7 mouse cellular contexts compared by ENCODE assay signal in genomic region chr14:20478385-20478784, GRCm38 (mm10). TPM values are rescaled to one million over a fixed set of nuclear protein-coding genes. Genes with fewer than 3 reads are reported as not detected.
DNase-seq lines count a peak whose midpoint lies in the region; ATAC-seq and TF ChIP-seq lines count a peak whose summit lies in the region.

No protein-coding gene starts in this region.

- TF ChIP-seq CTCF in layer of hippocampus, adult 2 months (conservative IDR thresholded peaks at IDR 0.05): no peak
- no peak for TF ChIP-seq CTCF in intestine, postnatal 0 days (IDR thresholded peaks at IDR 0.05; ENCODE audit: low read depth)

- H3K4me3 ChIP-seq in layer of hippocampus, adult 2 months: peak overlapping the region; percentile 71
- H3K4me3 ChIP-seq in intestine, postnatal 0 days (ENCODE audit: low read depth, low read length): peak overlapping the region; percentile 72
- H3K4me3 ChIP-seq in stomach, embryonic 14.5 days (ENCODE audit: low read depth, low read length): peak overlapping the region; percentile 70

- H3K27ac ChIP-seq in layer of hippocampus, adult 2 months: peak overlapping the region; percentile 29; the same call in 1 of the 2 replicates
- peak overlapping the region; percentile 88 for H3K27ac ChIP-seq in intestine, postnatal 0 days (ENCODE audit: low read depth, low read length)
- H3K27ac ChIP-seq in stomach, embryonic 14.5 days (ENCODE audit: low read length): peak overlapping the region; percentile 68; the same call in 1 of the 2 replicates

- H3K36me3 ChIP-seq in intestine, postnatal 0 days (ENCODE audit: control insufficient read depth, insufficient read depth): 0 out of 2 replicates have a peak, but pooled peaks cover 5% of the 10 kb centered on the region
- H3K36me3 ChIP-seq in stomach, embryonic 14.5 days (ENCODE audit: control insufficient read depth, insufficient read depth, low read length): no peaks in the 10 kb centered on the region

- WGBS in intestine, postnatal 0 days: 18% methylated on average over 3 of the region's 3 CpGs
- WGBS in stomach, embryonic 14.5 days: 23% methylated on average over 3 of the region's 3 CpGs

- H3K27me3 ChIP-seq in intestine, postnatal 0 days (replicated peaks; ENCODE audit: control insufficient read depth, insufficient read depth, low read length): no peaks in the 10 kb centered on the region
- H3K27me3 ChIP-seq in stomach, embryonic 14.5 days (ENCODE audit: control insufficient read depth, insufficient read depth, low read length): no peaks in the 10 kb centered on the region

- no peaks in the 10 kb centered on the region for H3K4me1 ChIP-seq in intestine, postnatal 0 days (replicated peaks; ENCODE audit: control insufficient read depth, insufficient read depth, low read length)
- H3K4me1 ChIP-seq in stomach, embryonic 14.5 days (ENCODE audit: control insufficient read depth, insufficient read depth, low read length): peaks cover 5% of the 10 kb centered on the region; the same call in 1 of the 2 replicates

- no peak overlapping the region for H3K9ac ChIP-seq in intestine, postnatal 0 days (ENCODE audit: low read depth, low read length)
- H3K9ac ChIP-seq in stomach, embryonic 14.5 days (replicated peaks; ENCODE audit: low read depth, low read length): 0 out of 2 replicates have a peak overlapping the region, but pooled peaks have one; percentile 48

- peak overlapping the region; percentile 83 for H3K4me2 ChIP-seq in intestine, postnatal 0 days (replicated peaks; ENCODE audit: low read depth)
- H3K4me2 ChIP-seq in stomach, embryonic 14.5 days (replicated peaks; ENCODE audit: low read depth, low read length): peak overlapping the region; percentile 80

- DNase-seq in layer of hippocampus, adult 2 months (ENCODE audit: low spot score in 2 of 2): no peak
- no peak for DNase-seq in layer of hippocampus, postnatal 36 days
- DNase-seq in ovary, postnatal 14 days (ENCODE audit: low spot score): no peak
- DNase-seq in left cerebral cortex, postnatal 25 days (ENCODE audit: low spot score in 2 of 2): no peak

- intact Hi-C loops in left cerebral cortex, postnatal 25 days (cut with DNase I): no loop called here

- ATAC-seq in common myeloid progenitor, adult 5-6 weeks (replicated peaks; ENCODE audit: low read depth, poor library complexity, severe bottlenecking): peak; percentile 4; the same call in 1 of the 2 replicates
- ATAC-seq in intestine, postnatal 0 days: peak; percentile 59
- ATAC-seq in stomach, embryonic 14.5 days (ENCODE audit: insufficient number of reproducible peaks, insufficient read depth, low FRiP score, low read depth): 0 out of 2 replicates have a peak, but pooled peaks have one; percentile 34

- H3K9me3 ChIP-seq in intestine, postnatal 0 days (ENCODE audit: control insufficient read depth): no peaks in the 10 kb centered on the region
- no peaks in the 10 kb centered on the region for H3K9me3 ChIP-seq in stomach, embryonic 14.5 days (ENCODE audit: control insufficient read depth, low read depth, low read length)

RNA-seq across cellular contexts. Expression of gene Anxa7, which starts 1.5 kb away (rescaled TPM):
- total RNA-seq in layer of hippocampus, adult 2 months (2021): 10 to 100 TPM; 69.0 to 69.6 TPM
- total RNA-seq in layer of hippocampus, postnatal 36 days (2021): 10 to 100 TPM; 68.0 to 69.7 TPM
- 48.7 and 60.9 TPM in 2 replicates for total RNA-seq in common myeloid progenitor, adult 5-6 weeks (2017)
- 33.6 and 37.8 TPM in 2 replicates for polyA plus RNA-seq in intestine, postnatal 0 days (2015; fragmentation: Nextera tagmentation; extraction: Ambion mirVana)
- polyA plus RNA-seq in stomach, embryonic 14.5 days (2014; fragmentation: Nextera tagmentation; extraction: Ambion mirVana): 57.4 and 60.2 TPM in 2 replicates
- total RNA-seq in left cerebral cortex, postnatal 25 days (2021): 10 to 100 TPM; 57.5 to 58.2 TPM

RNA-seq across cellular contexts. Expression of gene Mss51, which starts 18.3 kb away (rescaled TPM):
- 1 to 10 TPM; 1.0 to 1.3 TPM for total RNA-seq in layer of hippocampus, adult 2 months (2021)
- 1 to 10 TPM; 1.3 to 1.5 TPM for total RNA-seq in layer of hippocampus, postnatal 36 days (2021)
- total RNA-seq in common myeloid progenitor, adult 5-6 weeks (2017): 1.1 and 1.9 TPM in 2 replicates
- polyA plus RNA-seq in intestine, postnatal 0 days (2015; fragmentation: Nextera tagmentation; extraction: Ambion mirVana): 0.21 and 0.26 TPM in 2 replicates
- 1.3 and 1.8 TPM in 2 replicates for polyA plus RNA-seq in stomach, embryonic 14.5 days (2014; fragmentation: Nextera tagmentation; extraction: Ambion mirVana)
- 1 to 10 TPM in 1 of 2 experiments, under 1 TPM in 1; 0.89 to 1.1 TPM for total RNA-seq in left cerebral cortex, postnatal 25 days (2021)

RNA-seq across cellular contexts. Expression of gene Cfap70, which starts 26.4 kb away (rescaled TPM):
- 1 to 10 TPM in 1 of 2 experiments, under 1 TPM in 1; 0.51 to 1.4 TPM for total RNA-seq in layer of hippocampus, adult 2 months (2021)
- total RNA-seq in layer of hippocampus, postnatal 36 days (2021): 1 to 10 TPM in 1 of 2 experiments, under 1 TPM in 1; 0.75 to 2.4 TPM
- total RNA-seq in common myeloid progenitor, adult 5-6 weeks (2017): 0.05 TPM in 1 of 2 replicates, not detected in the other
- polyA plus RNA-seq in intestine, postnatal 0 days (2015; fragmentation: Nextera tagmentation; extraction: Ambion mirVana): not detected in 2 replicates
- 0.10 and 0.27 TPM in 2 replicates for polyA plus RNA-seq in stomach, embryonic 14.5 days (2014; fragmentation: Nextera tagmentation; extraction: Ambion mirVana)
- 1 to 10 TPM; 1.1 to 1.7 TPM for total RNA-seq in left cerebral cortex, postnatal 25 days (2021)

Comparison
In these comparisons a context has a peak if more than half of its experiments do, and no peak if none do; other contexts are left out.
1. H3K27ac ChIP-seq: peak in every context shown above with its lines; median percentile 88 in intestine, postnatal 0 days; 68 in stomach, embryonic 14.5 days; 29 in layer of hippocampus, adult 2 months.
2. ATAC-seq: peak in every context shown above with its lines; median percentile 59 in intestine, postnatal 0 days; 34 in stomach, embryonic 14.5 days; 4 in common myeloid progenitor, adult 5-6 weeks.